Mouse (Mus musculus) liver, embryonic 14.5 days (tissue): ENCODE measurements at regions not wholly inside any gene's neighbourhood (a gene's known extent, or its start where the extent isn't known, plus 50 kb on each side); places are given as distances from the start of the nearest gene placed in this dataset.

Experiments used
- ATAC-seq: fragments of 200-750 bp; cut with Nextera tagmentation; 2 replicates; pipeline ENCODE4 v1.8.0; 2017; ENCODE audit warnings: moderate number of reproducible peaks, mild to moderate bottlenecking, moderate library complexity; ENCODE audit not compliant: insufficient read depth
- DNase-seq, 3 experiments: peaks; one replicate each; pipeline ENCODE4 v3.0.0-alpha.2; 2012 to 2013; ENCODE audit warnings: low read depth in 3 of 3, low spot score in 3 of 3
- H3K27ac ChIP-seq: fragments of 300-500 bp; sonication (generic); 2 replicates; pipeline ENCODE4 v1.5.1; 2014; ENCODE audit warnings: moderate library complexity, mild to moderate bottlenecking, control low read depth, inconsistent platforms
- H3K27me3 ChIP-seq: fragments of 300-500 bp; sonication (generic); 2 replicates; pipeline ENCODE4 v1.6.1; 2014; ENCODE audit warnings: mild to moderate bottlenecking, low read length, moderate library complexity; ENCODE audit not compliant: control insufficient read depth, insufficient read depth
- H3K36me3 ChIP-seq: fragments of 300-500 bp; sonication (generic); replicated peaks from 2 replicates; pipeline ENCODE4 v1.6.1; 2014; ENCODE audit warnings: low read depth; ENCODE audit not compliant: control insufficient read depth, insufficient read depth
- H3K4me1 ChIP-seq, 2 experiments: fragments of 200-500 bp in 1 of 2; fragments of 300-500 bp in 1 of 2; sonication (generic) in 1 of 2; replicated peaks; 2 replicates each; pipeline ENCODE4 v1.6.1; 2012 to 2014; ENCODE audit warnings: antibody characterized with exemption in 1 of 2, inconsistent platforms in 1 of 2, low read length in 1 of 2; ENCODE audit not compliant: control insufficient read depth in 2 of 2, insufficient read depth in 2 of 2
- H3K4me2 ChIP-seq: fragments of 300-500 bp; sonication (generic); 2 replicates; pipeline ENCODE4 v1.6.1; 2014; ENCODE audit warnings: low read depth, mild to moderate bottlenecking, control low read depth, moderate library complexity
- H3K4me3 ChIP-seq, 2 experiments: fragments of 200-500 bp in 1 of 2; fragments of 300-500 bp in 1 of 2; sonication (generic) in 1 of 2; 2 replicates each; pipeline ENCODE4 v1.5.1; 2012 to 2014; ENCODE audit warnings: low read depth in 2 of 2, low read length in 2 of 2, mild to moderate bottlenecking in 2 of 2, control low read depth in 1 of 2, inconsistent platforms in 1 of 2, moderate library complexity in 1 of 2; ENCODE audit not compliant: insufficient read depth in 1 of 2
- H3K9ac ChIP-seq: fragments of 300-500 bp; sonication (generic); replicated peaks from 2 replicates; pipeline ENCODE4 v1.6.1; 2014; ENCODE audit warnings: mild to moderate bottlenecking, control low read depth, moderate library complexity
- H3K9me3 ChIP-seq: fragments of 300-500 bp; sonication (generic); 2 replicates; pipeline ENCODE4 v1.6.1; 2016; ENCODE audit warnings: low read length, mixed read lengths; ENCODE audit not compliant: control insufficient read depth
- CTCF ChIP-seq: IDR thresholded peaks from 2 replicates; pipeline ENCODE4 v1.5.1; 2016; ENCODE audit warnings: antibody characterized with exemption, low read depth, control low read depth
- EP300 ChIP-seq: IDR thresholded peaks from 2 replicates; pipeline ENCODE4 v1.6.1; 2016; ENCODE audit warnings: antibody characterized with exemption, low read depth
- WGBS: fragments of 180-500 bp; shearing (Covaris S2); extraction: QIAGEN DNeasy Blood & Tissue Kit; methylation state at CpG from one replicate; pipeline ENCODE4 v1.1.7; 2014; ENCODE audit not compliant: insufficient replicate concordance; 5-methylcytosine and 5-hydroxymethylcytosine counted together

- TF ChIP-seq CTCF (no peak), EP300 (no peak)
- no peak for DNase-seq
- no peak overlapping the region for H3K27ac ChIP-seq
- no peaks in the 10 kb centered on the region for H3K36me3 ChIP-seq
- ATAC-seq = no peak
- no peak overlapping the region for H3K4me3 ChIP-seq
- no peak overlapping the region for H3K4me2 ChIP-seq
- no peaks in the 10 kb centered on the region for H3K9me3 ChIP-seq
- no peaks in the 10 kb centered on the region for H3K27me3 ChIP-seq
- 0 out of 4 replicates have a peak, but pooled peaks cover 0 to 2% of the 10 kb centered on the region in 2 experiments for H3K4me1 ChIP-seq
- no peak overlapping the region for H3K9ac ChIP-seq
These were observed 71.3 kb upstream of the Jak1 start for GRCm38 (mm10) chr4:101336371-101336770.

- no peaks in the 10 kb centered on the region for H3K9me3 ChIP-seq
- H3K4me2 ChIP-seq = no peak overlapping the region
- no peak for TF ChIP-seq EP300
- TF ChIP-seq CTCF = no peak
- H3K4me3 ChIP-seq = no peak overlapping the region
- ATAC-seq (no peak), DNase-seq (no peak)
- H3K4me1 ChIP-seq = peaks cover 0 to 2% of the 10 kb centered on the region in 2 experiments; a peak in 1 of 4 replicates
- 82% methylated on average over 10 of the region's 10 CpGs for WGBS
- no peaks in the 10 kb centered on the region for H3K36me3 ChIP-seq
- no peak overlapping the region for H3K9ac ChIP-seq
- H3K27me3 ChIP-seq = no peaks in the 10 kb centered on the region
- no peak overlapping the region for H3K27ac ChIP-seq
These were observed 68.8 kb upstream of the Jak1 start for GRCm38 (mm10) chr4:101333868-101334267.

DNA sequence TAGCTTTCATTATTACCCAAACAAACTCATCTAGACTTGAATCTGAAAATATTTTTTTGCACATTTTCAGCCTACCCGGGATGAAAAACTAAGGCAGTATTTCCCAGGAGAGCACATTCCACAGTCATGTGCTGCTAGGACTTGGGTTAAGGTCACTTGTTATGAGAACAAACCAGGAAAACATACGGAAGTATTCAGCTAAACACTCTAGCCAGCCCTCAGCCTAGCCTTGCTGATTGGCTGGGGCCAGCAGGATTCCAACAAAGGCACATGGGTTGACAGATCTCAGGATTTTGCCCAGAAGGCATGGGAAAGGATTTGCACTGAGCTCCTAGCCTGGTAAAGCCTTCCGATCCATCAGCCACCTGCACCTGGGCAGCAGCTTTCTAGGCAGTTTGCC is 68.0 kb upstream of the Jak1 start:
- H3K9me3 ChIP-seq = no peaks in the 10 kb centered on the region
- no peaks in the 10 kb centered on the region for H3K36me3 ChIP-seq
- H3K27me3 ChIP-seq = no peaks in the 10 kb centered on the region
- DNase-seq = no peak
- no peak overlapping the region for H3K9ac ChIP-seq
- no peak overlapping the region for H3K4me2 ChIP-seq
- no peak for ATAC-seq
- WGBS = 69% methylated on average over 3 of the region's 3 CpGs
- no peak overlapping the region for H3K27ac ChIP-seq
- no peak overlapping the region for H3K4me3 ChIP-seq
- H3K4me1 ChIP-seq = peaks cover 0 to 2% of the 10 kb centered on the region in 2 experiments; a peak in 1 of 4 replicates
- no peak for TF ChIP-seq EP300
- no peak for TF ChIP-seq CTCF

GRCm38 (mm10) chr4:101331231-101331630 is 66.1 kb upstream of the Jak1 start:
- no peak overlapping the region for H3K9ac ChIP-seq
- no peaks in the 10 kb centered on the region for H3K36me3 ChIP-seq
- ATAC-seq (no peak), DNase-seq (no peak)
- H3K27ac ChIP-seq = no peak overlapping the region
- no peak for TF ChIP-seq EP300
- TF ChIP-seq CTCF = no peak
- 60% methylated on average over 4 of the region's 4 CpGs for WGBS
- H3K4me3 ChIP-seq = no peak overlapping the region
- no peak overlapping the region for H3K4me2 ChIP-seq
- no peaks in the 10 kb centered on the region; a peak in 1 of 4 replicates for H3K4me1 ChIP-seq
- H3K27me3 ChIP-seq = no peaks in the 10 kb centered on the region
- no peaks in the 10 kb centered on the region for H3K9me3 ChIP-seq

DNA sequence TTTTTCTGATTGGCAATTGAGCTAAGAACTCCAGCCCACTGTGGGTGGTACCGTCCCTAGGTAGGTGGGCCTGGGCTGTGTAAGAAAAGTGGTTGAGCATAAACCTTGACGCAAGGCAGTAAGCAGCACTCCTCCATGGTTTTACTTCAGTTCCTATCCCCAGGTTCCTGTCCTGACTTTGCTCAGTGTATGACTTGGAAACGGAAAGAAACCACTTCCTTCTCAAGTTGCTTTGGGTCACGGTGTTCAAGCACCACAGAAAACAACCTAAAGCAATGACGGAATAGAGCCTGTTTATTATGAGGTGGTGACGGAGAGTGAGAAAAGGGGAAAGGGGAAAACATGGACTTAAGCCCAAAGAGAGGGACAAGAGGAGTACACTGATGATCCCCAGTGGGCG is 64.0 kb upstream of the Jak1 start:
- no peaks in the 10 kb centered on the region for H3K9me3 ChIP-seq
- H3K4me2 ChIP-seq = no peak overlapping the region
- H3K36me3 ChIP-seq = no peaks in the 10 kb centered on the region
- 37% methylated on average over 7 of the region's 7 CpGs for WGBS
- no peaks in the 10 kb centered on the region; a peak in 1 of 4 replicates for H3K4me1 ChIP-seq
- H3K4me3 ChIP-seq = no peak overlapping the region
- TF ChIP-seq EP300 (no peak), CTCF (no peak)
- H3K27ac ChIP-seq = no peak overlapping the region
- no peaks in the 10 kb centered on the region for H3K27me3 ChIP-seq
- ATAC-seq = no peak
- H3K9ac ChIP-seq = no peak overlapping the region
- no peak for DNase-seq

GRCm38 (mm10) chr4:101326067-101326466 is 61.0 kb upstream of the Jak1 start:
- no peak overlapping the region for H3K4me2 ChIP-seq
- H3K4me3 ChIP-seq = no peak overlapping the region
- ATAC-seq = no peak
- H3K27me3 ChIP-seq = no peaks in the 10 kb centered on the region
- no peaks in the 10 kb centered on the region; a peak in 1 of 4 replicates for H3K4me1 ChIP-seq
- no peaks in the 10 kb centered on the region for H3K9me3 ChIP-seq
- H3K36me3 ChIP-seq = no peaks in the 10 kb centered on the region
- peak; percentile 24 for TF ChIP-seq CTCF
- TF ChIP-seq EP300 = no peak
- no peak for DNase-seq
- 66% methylated on average over 3 of the region's 3 CpGs for WGBS
- no peak overlapping the region for H3K9ac ChIP-seq
- H3K27ac ChIP-seq = no peak overlapping the region
